Mouse (Mus musculus) intestine, embryonic 16.5 days (tissue): ENCODE measurements around the gene Phip. TPM values are rescaled to one million over a fixed set of nuclear protein-coding genes. Genes with fewer than 3 reads are reported as not detected.

Experiments used
- ATAC-seq: fragments of 200-750 bp; cut with Nextera tagmentation; 2 replicates; pipeline ENCODE4 v1.8.0; 2017; ENCODE audit warnings: moderate TSS enrichment, moderate library complexity
- H3K27ac ChIP-seq: fragments of 300-500 bp; sonication (generic); 2 replicates; pipeline ENCODE4 v1.5.1; 2014; ENCODE audit warnings: mild to moderate bottlenecking, low read length
- H3K27me3 ChIP-seq: fragments of 300-500 bp; sonication (generic); replicated peaks from 2 replicates; pipeline ENCODE4 v1.6.1; 2014; ENCODE audit warnings: low read length, control low read depth, mixed read lengths; ENCODE audit not compliant: control insufficient read depth, insufficient read depth
- H3K36me3 ChIP-seq: fragments of 300-500 bp; sonication (generic); 2 replicates; pipeline ENCODE4 v1.6.1; 2014; ENCODE audit warnings: low read length, control low read depth; ENCODE audit not compliant: control insufficient read depth, insufficient read depth
- H3K4me1 ChIP-seq: fragments of 300-500 bp; sonication (generic); 2 replicates; pipeline ENCODE4 v1.6.1; 2014; ENCODE audit warnings: low read length, control low read depth, mixed read lengths; ENCODE audit not compliant: control insufficient read depth, insufficient read depth
- H3K4me2 ChIP-seq: fragments of 300-500 bp; sonication (generic); 2 replicates; pipeline ENCODE4 v1.6.1; 2014; ENCODE audit warnings: low read depth, low read length, control low read depth
- H3K4me3 ChIP-seq: fragments of 300-500 bp; sonication (generic); 2 replicates; pipeline ENCODE4 v1.5.1; 2014; ENCODE audit warnings: mild to moderate bottlenecking, low read length
- H3K9ac ChIP-seq: fragments of 300-500 bp; sonication (generic); 2 replicates; pipeline ENCODE4 v1.6.1; 2014; ENCODE audit warnings: low read depth, low read length
- H3K9me3 ChIP-seq: fragments of 300-500 bp; sonication (generic); 2 replicates; pipeline ENCODE4 v1.6.1; 2016; ENCODE audit warnings: low read length, control low read depth; ENCODE audit not compliant: control insufficient read depth
- WGBS: fragments of 180-500 bp; shearing (Covaris S2); extraction: QIAGEN DNeasy Blood & Tissue Kit; methylation state at CpG from one replicate; pipeline ENCODE4 v1.1.7; 2014; 5-methylcytosine and 5-hydroxymethylcytosine counted together
- polyA plus RNA-seq: library from polyadenylated mRNA; unstranded; fragments of >200 nt; fragmentation: Nextera tagmentation; extraction: Ambion mirVana; gene quantifications from 2 replicates; pipeline ENCODE4 v1.2.1, GENCODE M21; 2015

The Phip gene
- polyA plus RNA-seq: 43.4 and 46.5 TPM in 2 replicates

DNA sequence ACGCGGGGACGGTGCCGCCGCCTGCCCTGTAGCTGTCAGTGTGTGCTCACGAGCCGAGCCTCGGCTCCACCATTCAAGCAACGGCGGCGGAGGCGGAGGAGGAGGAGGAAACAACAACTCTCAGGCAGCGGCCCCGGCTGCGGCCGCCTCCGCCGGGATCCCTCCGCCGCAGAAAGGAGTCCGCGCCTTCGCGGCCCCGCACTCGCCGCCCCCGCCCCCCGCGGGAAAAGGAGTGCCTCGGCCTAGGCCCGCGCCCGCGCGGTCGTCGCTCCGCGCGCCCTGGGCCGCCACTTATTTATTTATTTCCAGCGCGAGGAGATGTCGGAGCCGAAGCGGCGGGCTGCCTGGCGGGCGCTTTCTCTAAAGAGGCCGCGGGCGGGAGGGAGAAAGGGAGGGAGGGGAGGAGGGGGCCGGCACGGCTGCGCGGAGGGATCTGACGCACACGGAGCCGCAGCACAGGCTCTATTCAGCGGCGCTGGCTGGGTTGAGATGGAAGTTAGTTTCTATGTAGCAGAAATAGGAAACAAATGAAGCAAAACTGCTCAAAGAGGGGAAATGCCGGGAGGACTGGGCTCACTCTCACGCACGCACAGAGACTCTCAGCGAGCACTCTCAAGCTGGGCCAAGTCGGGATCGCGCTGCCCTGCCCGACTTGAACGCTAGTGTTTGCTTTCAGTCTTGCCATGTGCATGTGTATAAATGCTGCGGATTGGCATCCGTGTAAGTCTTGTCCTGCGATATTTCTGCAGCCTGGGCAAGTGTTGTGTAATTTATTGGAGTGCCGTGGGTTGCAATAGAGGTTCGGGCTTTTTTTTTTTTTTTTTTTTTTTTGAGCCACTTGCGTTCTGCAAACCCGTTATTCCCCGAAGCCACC, at the start of gene Phip:
TSS of gene Phip (minus strand) at position 175 of the 874 bp plus-strand sequence.
- no peaks in the 10 kb centered on the region for H3K27me3 ChIP-seq
- peak within 1 kb of the TSS; percentile 97 for H3K9ac ChIP-seq
- peak; percentile 87 for ATAC-seq
- no peaks in the 10 kb centered on the region for H3K9me3 ChIP-seq
- H3K27ac ChIP-seq: peak within 1 kb of the TSS; percentile 100
- H3K4me1 ChIP-seq: peaks cover 7% of the 10 kb centered on the region; the same call in 1 of the 2 replicates
- H3K36me3 ChIP-seq: no peaks in the 10 kb centered on the region
- peak within 1 kb of the TSS; percentile 81 for H3K4me2 ChIP-seq
- H3K4me3 ChIP-seq: peak within 1 kb of the TSS; percentile 93
- under 1% methylated on average over 79 of the region's 79 CpGs for WGBS

DNA sequence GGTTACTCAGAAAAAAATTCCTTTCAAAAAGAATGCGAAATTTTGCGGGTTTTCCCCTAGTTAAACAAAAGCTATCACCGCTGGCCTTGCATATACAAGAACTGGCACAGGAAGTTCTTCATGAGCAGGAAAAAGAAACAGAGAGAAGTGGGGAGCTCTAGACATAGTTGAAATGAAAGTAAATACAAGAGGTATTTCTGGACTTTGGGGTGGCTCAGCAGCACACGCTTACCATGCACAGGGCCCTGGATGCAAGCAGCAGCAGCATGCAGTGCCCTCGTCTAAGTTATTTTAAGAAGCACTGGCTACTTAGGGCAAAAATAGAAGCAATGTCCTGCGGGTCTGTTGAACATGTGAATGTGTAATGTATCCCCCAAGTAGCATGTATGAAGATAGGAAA, 48.4 kb upstream of the Phip start:
- no peak overlapping the region for H3K4me3 ChIP-seq
- 54% methylated on average over 6 of the region's 6 CpGs for WGBS
- no peak overlapping the region for H3K4me2 ChIP-seq
- H3K27ac ChIP-seq: no peak overlapping the region
- no peak overlapping the region for H3K9ac ChIP-seq
- no peak for ATAC-seq
- H3K27me3 ChIP-seq: no peaks in the 10 kb centered on the region
- H3K4me1 ChIP-seq: no peaks in the 10 kb centered on the region
- H3K36me3 ChIP-seq: no peaks in the 10 kb centered on the region
- H3K9me3 ChIP-seq: no peaks in the 10 kb centered on the region

DNA sequence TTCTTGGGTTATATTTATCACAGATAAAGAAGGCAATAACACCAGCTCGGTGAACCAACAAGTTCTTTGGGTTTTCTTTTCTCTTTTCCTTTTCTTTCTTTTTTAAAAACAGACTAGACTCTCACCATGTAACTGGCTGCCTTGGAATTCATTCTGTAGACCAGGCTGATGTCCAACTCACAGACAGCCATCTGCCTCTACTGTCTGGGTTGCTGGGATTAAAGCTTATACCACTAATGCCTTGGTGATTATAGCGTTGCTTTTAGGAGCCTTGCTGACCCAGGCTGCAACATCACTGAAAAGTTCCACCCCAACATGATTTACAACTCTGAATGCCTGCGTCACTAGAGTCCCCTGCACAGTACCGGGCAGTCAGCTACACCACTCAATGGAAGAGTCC, 39.2 kb upstream of the Phip start:
- 68% methylated on average over 4 of the region's 4 CpGs for WGBS
- ATAC-seq: no peak
- Histone ChIP-seq H3K4me2 (no peak overlapping the region), H3K9me3 (no peaks in the 10 kb centered on the region), H3K4me1 (no peaks in the 10 kb centered on the region), H3K9ac (no peak overlapping the region), H3K4me3 (no peak overlapping the region), H3K27ac (no peak overlapping the region), H3K36me3 (no peaks in the 10 kb centered on the region), H3K27me3 (no peaks in the 10 kb centered on the region)

DNA sequence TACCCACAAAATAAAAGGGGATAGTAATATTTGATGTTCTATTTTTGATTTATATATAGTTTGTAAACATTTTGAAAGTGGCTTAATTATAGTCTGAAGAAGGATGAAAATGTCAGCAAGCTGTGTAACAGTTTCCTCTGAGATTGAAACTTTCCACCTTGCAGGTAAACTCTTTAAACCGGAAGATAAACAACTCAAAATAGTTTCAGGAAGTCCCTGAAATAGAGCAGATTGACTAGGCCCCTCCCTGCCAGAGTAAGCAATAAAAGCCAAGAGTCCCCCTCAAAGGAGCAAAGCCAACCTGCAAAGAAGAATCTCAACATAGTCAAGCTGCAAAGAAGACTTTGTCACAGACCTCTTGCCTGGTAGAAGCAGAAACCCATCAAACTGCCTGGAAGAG, 33.0 kb upstream of the Phip start:
- no peak overlapping the region for H3K27ac ChIP-seq
- no peaks in the 10 kb centered on the region for H3K36me3 ChIP-seq
- 81% methylated on average over 1 of the region's 1 CpGs for WGBS
- ATAC-seq: no peak
- no peak overlapping the region for H3K4me2 ChIP-seq
- no peaks in the 10 kb centered on the region for H3K9me3 ChIP-seq
- no peaks in the 10 kb centered on the region for H3K4me1 ChIP-seq
- no peak overlapping the region for H3K9ac ChIP-seq
- no peak overlapping the region for H3K4me3 ChIP-seq
- no peaks in the 10 kb centered on the region for H3K27me3 ChIP-seq

DNA sequence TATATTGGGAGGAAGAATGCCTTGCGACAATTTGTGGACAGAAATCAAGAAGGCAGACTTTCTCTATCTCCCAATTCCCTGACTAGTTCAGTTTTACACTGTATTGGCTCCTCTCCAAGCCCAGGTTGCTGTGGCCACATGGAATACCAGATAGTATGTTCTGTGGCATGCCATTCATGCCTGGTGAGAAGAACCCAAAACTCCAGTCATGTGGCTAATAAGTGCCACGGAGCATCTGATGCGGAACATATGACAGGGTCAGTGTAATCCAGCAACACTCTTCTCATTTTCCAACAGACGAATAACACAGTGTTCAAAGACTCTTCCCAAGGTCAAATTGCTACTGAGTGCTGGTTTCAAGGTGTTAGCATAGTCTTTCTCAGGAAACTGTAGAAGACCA, 26.0 kb upstream of the Phip start:
- Histone ChIP-seq H3K27ac (no peak overlapping the region), H3K27me3 (no peaks in the 10 kb centered on the region), H3K9ac (no peak overlapping the region), H3K36me3 (no peaks in the 10 kb centered on the region), H3K4me1 (no peaks in the 10 kb centered on the region), H3K4me3 (no peak overlapping the region), H3K4me2 (no peak overlapping the region), H3K9me3 (no peaks in the 10 kb centered on the region)
- WGBS: 96% methylated on average over 4 of the region's 4 CpGs
- no peak for ATAC-seq

DNA sequence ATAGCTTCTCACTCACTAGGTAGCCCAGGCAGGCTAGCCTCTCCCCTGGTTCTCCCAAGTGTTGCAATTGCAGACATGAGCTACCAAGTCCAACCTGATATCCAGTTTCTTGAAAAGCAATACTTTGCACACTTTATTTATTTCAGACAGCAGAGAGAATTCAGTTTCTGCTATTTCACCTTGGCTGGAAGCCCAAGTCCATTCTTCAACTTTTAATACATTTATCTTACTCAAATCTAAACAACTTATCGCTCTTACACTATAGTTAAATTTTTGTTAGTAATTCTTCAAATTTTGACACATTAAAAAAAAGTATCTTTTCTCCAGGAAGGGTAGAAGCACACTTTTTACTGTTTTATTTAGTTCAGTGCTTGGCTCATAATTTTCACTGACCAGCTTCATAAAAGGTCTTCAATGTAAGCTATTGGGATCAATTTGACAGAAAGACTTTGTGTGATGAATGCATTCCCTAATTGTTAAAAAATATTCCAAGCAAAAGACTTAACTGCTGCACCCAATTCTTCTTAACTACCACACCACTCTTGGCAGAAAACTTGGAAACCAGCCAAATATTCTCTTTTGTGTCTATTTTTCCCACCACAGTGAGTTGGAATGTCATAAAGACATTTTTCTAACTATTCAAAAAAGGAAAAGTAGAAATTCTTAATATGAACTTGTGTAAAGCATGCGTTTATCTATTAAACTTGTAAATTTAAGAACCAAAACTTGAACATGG, 22.6 kb upstream of the Phip start:
- ATAC-seq: no peak
- Histone ChIP-seq H3K9ac (no peak overlapping the region), H3K4me2 (no peak overlapping the region), H3K27ac (no peak overlapping the region), H3K4me1 (no peaks in the 10 kb centered on the region), H3K36me3 (no peaks in the 10 kb centered on the region), H3K27me3 (no peaks in the 10 kb centered on the region), H3K9me3 (no peaks in the 10 kb centered on the region), H3K4me3 (no peak overlapping the region)
- 49% methylated on average over 2 of the region's 2 CpGs for WGBS

DNA sequence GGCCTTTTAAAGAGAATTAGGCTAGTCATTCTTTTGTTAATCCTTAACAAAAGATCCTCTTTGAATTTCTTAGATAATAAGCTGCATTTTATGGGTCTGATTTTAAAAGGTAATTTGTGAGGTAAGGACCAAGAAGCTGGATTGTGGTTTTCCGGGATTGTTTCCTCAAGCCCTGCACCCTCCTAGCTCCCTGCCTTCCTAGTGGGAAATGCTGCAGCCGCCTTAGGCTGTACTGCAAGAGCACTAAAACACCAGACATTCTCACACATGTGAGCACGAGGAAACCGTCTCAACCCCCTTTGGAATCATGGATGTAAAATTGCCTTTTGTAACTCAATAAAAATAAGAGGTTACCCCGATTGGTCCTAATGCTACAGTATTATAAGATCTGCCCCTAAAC, 1.6 kb upstream of the Phip start:
- no peak overlapping the region for H3K9ac ChIP-seq
- H3K4me1 ChIP-seq: peaks cover 7% of the 10 kb centered on the region; the same call in 1 of the 2 replicates
- no peaks in the 10 kb centered on the region for H3K9me3 ChIP-seq
- H3K27ac ChIP-seq: no peak overlapping the region
- H3K4me3 ChIP-seq: no peak overlapping the region
- no peak for ATAC-seq
- no peaks in the 10 kb centered on the region for H3K36me3 ChIP-seq
- H3K27me3 ChIP-seq: no peaks in the 10 kb centered on the region
- H3K4me2 ChIP-seq: peak overlapping the region; percentile 5; the same call in 1 of the 2 replicates
- 33% methylated on average over 5 of the region's 5 CpGs for WGBS

DNA sequence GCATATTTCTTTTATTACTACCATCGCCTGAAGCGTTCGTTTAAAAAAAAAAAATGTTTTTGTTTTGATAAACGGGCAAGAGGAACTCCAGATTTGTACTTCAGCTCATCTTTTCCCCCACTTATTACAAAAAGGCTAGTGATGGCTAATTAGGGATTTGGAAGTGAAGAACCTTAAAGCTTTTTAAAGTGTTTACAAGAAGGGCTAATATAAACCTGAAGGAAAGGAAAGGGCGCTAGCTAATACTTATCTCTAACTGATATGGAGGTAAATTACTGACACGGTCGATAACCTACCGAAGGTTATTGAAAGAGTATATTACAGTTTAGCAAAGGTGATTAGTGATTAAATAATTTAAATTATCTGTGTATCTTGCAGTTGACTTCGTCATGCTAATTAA, 903 bp upstream of the Phip start:
- WGBS: 2% methylated on average over 9 of the region's 9 CpGs
- Histone ChIP-seq H3K36me3 (no peaks in the 10 kb centered on the region), H3K27ac (peak overlapping the region; percentile 100; the same call in 1 of the 2 replicates), H3K4me3 (peak overlapping the region; percentile 93), H3K9me3 (no peaks in the 10 kb centered on the region), H3K27me3 (no peaks in the 10 kb centered on the region), H3K4me1 (peaks cover 7% of the 10 kb centered on the region; the same call in 1 of the 2 replicates), H3K9ac (peak overlapping the region; percentile 97), H3K4me2 (peak overlapping the region; percentile 52)
- no peak for ATAC-seq

DNA sequence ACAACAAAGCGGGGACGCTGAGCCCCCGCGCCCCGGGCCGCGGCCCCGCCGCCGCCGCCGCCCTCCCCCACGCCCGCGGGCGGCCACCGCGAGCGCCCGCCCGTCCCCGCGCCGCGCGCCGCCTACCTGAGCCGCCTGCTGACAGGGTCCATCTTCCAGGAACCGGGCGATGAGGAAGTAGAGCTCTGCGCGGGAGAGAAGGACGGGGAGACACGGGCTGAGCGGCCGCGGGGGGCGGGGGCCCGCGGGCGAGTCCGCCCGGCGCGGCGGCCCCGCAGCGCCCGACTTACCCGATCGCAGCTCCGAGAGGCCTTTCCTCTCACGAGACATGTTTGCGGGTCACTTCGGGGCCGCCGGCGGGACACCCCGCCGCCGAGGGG, 364 bp downstream of the Phip start:
- Histone ChIP-seq H3K36me3 (no peaks in the 10 kb centered on the region), H3K4me1 (peaks cover 7% of the 10 kb centered on the region; the same call in 1 of the 2 replicates)

More for the DNA sequence above, 364 bp downstream of the Phip start:
- peak; percentile 65 for ATAC-seq
- Histone ChIP-seq H3K4me2 (peak overlapping the region; percentile 81; the same call in 1 of the 2 replicates), H3K4me3 (peak overlapping the region; percentile 93), H3K27me3 (no peaks in the 10 kb centered on the region), H3K27ac (peak overlapping the region; percentile 100), H3K9me3 (no peaks in the 10 kb centered on the region), H3K9ac (peak overlapping the region; percentile 97)
- under 1% methylated on average over 54 of the region's 61 CpGs for WGBS
